Mouse (Mus musculus) inflammation-experienced regulatory T-cells, adult 16 weeks (primary cell): Measurements from ENCODE around the gene Lpar4. TPM values are rescaled to one million over a fixed set of nuclear protein-coding genes. Genes with fewer than 3 reads are reported as not detected.

Source experiments
- polyA plus RNA-seq: library from polyadenylated mRNA; unstranded; fragments of 100-300 nt; shearing (Covaris generic); gene quantifications from one replicate; pipeline ENCODE4 v1.2.1, GENCODE M21; 2017

The Lpar4 gene
- polyA plus RNA-seq = not detected

DNA sequence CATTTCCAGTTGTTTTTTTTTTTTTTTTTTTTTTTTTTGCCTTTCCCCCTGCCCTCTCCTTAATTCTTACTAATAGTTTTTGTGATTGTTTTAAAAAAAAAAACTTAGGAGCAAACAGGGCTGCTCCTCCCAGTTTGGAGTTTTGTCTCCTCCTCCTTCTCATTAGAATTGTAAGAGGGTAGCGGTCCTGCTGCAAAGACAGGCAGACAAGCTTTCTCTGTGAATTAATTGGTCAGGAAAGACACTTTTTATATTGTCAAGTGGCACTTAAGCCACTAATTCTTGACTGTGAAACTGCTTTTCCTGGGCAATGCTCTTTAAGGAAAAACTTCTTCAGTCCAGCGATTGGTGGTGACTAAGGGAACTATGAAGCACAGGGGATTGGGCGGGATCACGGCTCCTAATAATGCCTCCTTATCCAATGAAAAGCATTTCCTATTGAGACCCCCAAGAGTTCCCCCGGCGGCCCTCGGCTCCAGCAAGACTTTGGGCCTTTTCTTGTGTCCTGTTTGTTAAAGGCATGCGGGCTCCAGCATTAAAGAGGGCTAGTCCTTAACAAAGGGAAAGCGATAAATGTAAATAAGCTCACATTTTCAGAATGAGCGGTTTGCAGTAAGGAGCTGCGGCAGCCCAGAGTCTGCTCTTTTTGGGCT lies at the start of gene Lpar4:
Gene Lpar4 (plus strand): TSS at position 451 of the 653 bp plus-strand sequence.

Other genes starting within 250 kb of the Lpar4 start
- not detected for gene Rtl3, start 80.0 kb upstream of the Lpar4 start, polyA plus RNA-seq
- gene P2ry10, start 167.9 kb downstream of the Lpar4 start, polyA plus RNA-seq = 90.1 TPM
- 6.4 TPM for gene P2ry10b, start 228.3 kb downstream of the Lpar4 start, polyA plus RNA-seq